Mouse (Mus musculus) c-Kit-positive CD71-positive TER-119-positive erythroid progenitor cells, embryonic 14.5 days (primary cell): ENCODE measurements around the gene Trim71.

Experiments used
- DNase-seq: peaks from one replicate; pipeline ENCODE4 v3.0.0-alpha.2; 2013; ENCODE audit warnings: low spot score

The Trim71 gene

DNA sequence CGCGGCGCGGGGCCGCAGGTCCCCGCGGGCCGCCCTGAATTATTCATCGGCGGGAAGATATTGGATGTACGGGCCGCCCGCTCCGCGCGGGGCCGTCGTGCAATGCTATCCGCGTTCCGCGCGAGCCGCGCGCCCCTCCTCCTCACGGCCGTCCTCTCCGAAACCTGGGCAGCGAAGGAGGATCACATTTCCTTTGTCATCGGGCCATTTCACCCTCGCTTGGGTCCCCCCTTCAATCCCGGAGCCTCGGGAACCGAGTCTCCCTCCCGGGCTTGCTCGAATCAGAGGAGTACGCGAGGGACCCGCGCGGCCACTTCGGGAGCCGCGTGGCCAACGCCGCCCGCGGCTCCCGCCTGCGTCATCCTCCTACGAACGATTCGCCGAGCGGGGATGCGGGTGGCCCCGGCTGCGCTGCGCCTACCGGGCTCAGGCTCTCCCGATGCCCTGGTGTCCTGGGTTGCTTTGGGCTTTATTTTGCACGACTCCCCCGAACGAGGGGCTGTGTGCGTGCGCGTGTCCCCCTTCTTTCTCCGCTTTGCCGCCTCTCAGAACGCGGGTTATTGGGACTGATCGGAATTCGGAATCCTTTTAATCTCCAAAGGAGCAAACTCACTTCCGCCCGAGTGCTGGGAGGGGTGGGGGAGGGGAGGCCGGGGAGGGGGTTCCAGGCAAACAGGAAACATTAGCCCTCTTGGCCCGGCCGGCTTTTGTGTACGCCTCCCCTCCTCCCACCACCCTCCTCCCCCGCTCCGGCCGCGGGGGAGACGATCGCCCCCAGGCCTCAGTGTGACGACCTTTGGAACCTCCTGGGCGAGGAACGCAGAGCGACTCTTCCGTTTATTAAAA is at the start of gene Trim71:
Gene Trim71 (minus strand): TSS at position 609 of the 846 bp plus-strand sequence.
- DNase-seq = no peak

DNA sequence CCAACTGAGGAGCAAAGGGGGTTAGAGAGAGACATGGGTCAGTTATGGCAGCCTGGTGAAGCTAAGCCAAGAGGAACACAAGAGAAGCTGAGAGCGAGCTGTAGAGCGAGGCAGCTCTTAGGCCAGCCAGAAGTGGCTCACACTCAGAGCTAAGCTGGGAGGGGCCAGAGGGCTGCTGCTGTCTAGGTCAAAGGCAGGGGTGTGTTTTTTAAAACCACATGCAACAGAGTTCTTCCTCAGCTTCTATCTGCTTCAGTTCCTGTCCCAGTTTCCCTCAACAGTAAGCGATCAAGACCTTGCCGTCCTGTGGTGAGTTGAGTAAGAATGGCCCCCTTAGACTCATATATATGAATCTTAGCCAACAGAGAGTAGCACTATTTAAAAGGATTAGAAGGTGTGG is 48.9 kb upstream of the Trim71 start:
- no peak for DNase-seq

DNA sequence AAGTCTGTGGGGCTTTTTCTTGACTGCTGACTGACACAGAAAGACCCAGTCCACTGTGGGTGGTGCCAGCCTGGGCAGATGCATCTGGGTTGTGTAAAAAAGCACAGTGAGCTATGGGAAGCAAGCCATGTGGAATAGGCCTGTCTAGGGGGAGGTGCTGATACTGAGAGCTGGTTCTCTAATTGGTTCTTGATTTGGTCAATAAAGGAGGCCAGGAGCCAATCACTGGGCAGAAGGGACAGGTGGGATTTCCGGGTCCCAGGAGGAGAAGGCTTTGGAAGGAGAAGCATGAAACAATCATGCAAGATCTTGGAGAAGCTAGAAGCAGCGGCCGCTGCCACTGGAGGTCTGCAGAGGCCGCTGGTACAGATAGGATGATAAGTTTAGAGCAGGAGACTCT is 48.4 kb upstream of the Trim71 start:
- DNase-seq = no peak

DNA sequence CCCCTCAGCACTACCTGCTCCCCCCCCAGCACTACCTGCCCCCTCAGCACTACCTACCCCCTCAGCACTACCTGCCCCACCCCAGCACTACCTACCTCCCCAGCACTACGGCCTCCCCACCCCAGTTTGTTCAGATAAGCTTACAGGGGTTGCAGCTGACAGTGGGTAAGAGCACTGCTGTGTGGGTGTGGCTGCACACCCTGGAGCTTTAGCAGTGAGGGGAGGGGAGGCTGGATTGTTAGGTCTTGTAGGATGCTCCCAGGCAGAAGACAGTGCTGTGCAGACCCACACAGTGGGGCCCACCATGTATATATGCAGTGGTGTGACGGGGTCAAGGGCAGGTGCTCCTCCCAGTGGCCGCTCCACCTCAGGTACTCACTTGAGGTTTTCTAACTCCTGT is 46.1 kb upstream of the Trim71 start:
- DNase-seq = no peak

DNA sequence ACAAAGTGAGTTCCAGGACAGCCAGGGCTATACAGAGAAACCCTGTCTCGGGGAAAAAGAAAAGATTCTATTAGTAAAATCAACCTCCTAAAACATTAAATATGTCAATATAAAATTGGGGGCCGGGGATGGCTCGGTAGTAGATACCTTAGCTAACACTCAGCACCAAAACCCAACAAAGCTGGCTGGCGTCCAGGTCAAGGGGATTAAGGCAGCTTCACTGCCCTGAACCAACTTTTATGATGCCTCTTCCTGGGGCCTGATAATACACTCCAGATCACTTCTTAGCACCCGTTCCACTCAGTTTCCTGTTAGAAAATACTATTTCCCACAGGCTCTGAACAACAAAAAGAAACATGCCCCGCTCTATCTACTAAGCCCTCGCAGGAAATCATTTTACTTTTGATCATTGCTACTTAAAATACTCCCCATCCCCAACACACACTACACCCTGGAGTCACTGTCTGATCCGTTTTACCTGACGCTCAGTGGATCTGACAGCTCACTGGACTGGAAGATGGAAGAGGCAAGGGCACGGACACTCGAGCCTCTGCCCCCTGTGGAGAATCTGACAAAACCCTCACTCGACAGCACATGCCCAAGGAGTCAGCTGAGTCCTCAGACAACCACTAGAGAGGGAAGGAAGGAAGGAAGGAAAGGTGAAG is 39.8 kb upstream of the Trim71 start:
- DNase-seq = no peak

DNA sequence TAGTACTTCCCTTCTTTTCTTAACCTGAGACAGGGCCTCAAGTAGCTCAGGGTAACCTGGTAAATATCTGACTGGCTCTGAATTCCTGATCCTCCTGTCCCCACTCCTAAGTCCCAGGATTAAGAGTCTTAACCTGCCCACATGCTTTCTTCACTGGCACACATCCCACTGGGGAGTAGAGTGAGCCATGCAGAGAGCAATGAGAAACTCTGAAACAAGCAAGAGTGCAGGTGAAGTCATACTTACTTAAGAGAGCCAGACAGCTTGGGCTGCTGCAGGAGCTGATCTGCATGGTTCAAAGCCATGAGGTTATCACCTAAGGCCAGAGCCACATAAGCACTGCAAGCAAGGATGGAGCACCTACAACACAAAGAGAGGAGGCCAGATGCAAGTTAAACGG is 36.9 kb upstream of the Trim71 start:
- no peak for DNase-seq

DNA sequence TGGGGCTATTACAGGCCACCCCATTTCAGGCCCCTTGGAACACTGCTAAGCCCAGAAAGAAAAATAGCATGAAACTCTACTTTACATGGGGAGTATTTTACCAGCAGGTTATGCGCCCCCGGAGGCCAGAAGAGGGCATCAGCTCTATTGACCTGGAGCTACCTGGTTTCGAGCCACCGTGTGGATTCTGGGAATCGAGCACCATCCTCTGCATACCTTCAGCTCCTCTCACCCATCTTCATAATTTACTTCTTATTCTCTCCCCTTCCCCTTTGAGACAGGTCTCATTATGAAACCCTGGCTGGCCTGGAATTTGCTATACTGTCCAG is 20.8 kb upstream of the Trim71 start:
- DNase-seq = no peak

DNA sequence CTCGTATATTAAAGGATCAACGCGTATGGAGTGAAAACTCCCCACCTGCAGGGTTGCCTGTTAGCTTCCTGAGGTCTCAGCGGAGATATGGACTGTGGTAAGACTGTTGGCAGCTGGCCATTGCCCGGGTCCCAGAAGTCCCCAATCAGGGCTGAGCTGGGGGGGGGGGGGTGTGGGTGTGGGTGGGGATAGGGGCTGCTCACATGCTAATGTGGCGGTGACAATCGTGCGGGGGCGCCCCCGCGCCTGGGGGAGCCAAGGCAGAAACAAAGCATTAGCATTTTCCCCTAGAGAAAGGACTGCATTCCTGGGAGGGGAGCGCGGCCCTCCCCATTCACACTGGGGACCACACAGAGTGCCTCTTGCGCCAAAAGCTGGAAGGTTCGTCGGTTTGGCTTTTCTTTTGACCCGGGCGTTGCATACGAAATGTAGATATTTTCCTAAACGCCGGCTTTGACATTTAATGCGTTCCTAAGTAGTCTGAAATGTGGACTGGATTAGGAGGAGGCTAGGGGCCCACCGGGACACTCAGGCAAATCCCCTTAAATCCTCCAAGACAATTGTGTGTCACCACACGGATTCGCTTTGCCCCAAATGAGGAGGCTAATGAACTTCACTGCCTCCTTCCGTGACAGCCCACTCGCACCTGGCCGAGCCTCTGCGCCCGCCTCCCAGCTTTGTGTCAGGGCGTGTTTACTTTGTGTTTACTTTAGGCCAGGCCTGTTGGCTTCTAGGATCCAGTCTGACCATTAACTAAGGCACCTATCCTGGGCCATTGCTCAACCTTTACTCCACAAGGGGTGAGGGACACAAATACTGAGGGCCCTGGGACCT is 20.2 kb upstream of the Trim71 start:
- no peak for DNase-seq

DNA sequence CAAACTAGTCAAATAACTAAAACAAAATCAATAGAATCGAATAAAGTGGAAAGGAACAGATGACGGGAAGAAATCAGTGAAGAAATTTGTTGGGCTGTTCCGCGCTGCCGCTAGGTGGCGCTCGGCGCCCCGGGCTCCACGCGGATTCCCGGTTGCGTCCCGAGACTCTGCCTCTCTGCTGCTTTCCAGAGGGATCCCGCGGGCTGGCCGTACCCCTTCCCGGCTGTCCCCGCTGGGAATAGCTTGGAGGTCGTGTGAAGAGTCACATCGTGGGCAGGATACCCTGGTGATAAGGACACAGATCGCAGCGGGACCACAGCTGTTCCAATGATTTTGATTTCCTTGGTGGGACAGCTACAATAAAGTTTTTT is 19.6 kb upstream of the Trim71 start:
- DNase-seq = peak; percentile 28

DNA sequence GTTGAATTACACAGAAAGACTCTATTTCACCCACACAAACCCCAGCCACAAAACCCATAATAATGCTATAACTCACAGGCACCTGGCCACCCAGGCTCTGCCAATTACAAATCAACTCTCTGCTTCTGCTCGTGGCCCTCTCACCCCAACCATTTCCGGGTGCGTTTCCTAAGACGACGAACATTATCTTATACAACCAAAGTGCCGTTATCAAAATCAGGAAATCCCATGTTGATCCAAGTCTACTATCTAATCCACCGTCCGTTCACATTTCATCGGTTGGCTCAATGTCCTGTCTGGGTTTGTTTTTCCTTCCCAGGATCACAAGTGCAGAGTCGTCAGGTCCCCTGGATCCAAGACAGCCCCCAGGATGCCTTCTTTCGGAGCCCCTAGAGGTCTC is 14.5 kb upstream of the Trim71 start:
- peak; percentile 21 for DNase-seq

DNA sequence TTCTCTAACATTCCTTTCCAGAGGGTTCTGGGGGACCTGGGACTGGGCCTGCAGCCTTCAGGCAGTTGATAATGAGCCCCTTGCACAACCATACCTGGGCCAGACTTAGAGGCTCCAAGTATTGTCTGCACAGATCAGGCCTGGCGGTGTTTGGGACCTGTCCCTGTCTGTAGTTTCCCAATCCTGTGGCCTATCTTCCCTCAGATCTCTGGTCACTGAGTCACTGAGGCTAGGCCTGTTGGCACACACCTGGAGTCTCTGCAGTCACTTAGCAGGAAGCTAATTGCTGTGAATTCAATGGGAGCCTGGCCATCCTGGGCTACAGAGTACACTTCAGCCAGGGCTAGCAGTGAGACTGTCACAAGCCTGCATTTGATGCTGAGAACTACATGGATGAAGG is 11.8 kb upstream of the Trim71 start:
- no peak for DNase-seq

DNA sequence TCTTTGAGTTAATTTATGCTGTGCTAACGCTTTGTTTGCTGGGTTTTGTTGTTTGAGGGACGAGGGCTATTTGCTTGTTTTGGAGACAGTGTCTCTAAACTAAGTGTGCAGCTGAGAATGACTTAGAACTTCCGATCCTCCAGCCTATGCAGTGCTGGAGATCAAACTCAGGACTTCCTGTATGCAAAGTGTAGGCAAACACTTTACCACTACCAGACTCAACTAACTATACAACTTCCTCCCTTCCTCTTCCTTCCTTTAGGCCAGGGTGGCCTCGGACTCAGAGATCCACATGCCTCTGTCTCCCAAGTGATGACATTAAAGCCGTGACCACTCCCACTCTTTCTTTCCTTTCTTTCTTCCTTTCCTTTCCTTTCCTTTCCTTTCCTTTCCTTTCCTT is 9.4 kb upstream of the Trim71 start:
- no peak for DNase-seq

DNA sequence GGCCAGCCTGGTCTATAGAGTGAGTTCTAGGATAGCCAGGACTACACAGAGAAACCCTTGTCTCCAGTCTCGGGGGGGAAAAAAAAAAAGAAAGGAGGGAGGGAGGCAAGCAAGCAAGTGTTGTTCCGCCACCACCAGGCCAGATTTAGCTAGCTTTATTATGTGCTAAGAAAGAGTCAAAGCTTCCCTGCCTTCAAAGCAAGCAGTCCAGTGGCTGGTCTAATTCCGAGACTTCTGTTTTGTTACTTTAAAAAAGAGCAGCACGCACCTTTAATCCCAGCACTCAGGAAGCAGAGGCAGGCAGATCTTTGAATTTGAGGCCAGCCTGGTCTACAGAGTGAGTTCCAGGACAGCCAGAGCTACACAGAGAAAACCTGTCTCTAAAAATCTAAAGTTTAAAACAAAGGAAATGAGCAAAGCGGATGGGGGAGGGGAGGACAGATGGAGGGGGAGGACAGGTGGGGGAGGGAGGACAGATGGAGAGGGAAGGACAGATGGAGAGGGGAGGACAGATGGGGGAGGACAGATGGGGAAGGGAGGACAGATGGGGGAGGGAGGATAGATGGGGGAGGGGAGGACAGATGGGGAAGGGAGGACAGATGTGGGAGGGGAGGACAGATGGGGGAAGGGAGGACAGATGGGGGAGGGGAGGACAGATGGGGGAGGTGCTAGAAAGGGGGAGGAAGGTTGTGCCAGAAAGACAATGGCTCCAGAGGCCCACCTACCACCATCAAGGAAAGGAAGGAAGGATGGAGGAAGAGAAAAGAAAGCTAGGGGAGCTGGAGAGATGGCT is 4.7 kb upstream of the Trim71 start:
- DNase-seq = no peak

DNA sequence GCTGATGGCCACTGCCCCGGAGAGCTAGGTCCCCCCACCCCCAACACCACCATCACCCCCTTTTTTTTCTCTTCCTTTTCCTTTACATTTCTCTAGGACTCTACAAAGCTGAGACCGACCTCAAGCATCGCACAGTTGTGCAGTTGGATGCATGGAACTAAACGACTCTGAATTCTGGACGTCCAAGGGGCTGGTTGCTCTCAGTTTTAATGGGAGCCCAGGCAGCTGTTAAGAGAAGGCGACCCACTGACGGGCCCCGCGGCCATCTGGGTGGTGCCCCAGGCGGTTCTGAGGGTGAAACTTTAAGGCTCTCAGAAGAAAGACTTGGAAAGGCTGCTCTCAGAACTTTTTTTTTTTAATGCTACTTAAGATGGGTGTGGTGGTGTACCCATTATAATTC is 498 bp upstream of the Trim71 start:
- no peak for DNase-seq

DNA sequence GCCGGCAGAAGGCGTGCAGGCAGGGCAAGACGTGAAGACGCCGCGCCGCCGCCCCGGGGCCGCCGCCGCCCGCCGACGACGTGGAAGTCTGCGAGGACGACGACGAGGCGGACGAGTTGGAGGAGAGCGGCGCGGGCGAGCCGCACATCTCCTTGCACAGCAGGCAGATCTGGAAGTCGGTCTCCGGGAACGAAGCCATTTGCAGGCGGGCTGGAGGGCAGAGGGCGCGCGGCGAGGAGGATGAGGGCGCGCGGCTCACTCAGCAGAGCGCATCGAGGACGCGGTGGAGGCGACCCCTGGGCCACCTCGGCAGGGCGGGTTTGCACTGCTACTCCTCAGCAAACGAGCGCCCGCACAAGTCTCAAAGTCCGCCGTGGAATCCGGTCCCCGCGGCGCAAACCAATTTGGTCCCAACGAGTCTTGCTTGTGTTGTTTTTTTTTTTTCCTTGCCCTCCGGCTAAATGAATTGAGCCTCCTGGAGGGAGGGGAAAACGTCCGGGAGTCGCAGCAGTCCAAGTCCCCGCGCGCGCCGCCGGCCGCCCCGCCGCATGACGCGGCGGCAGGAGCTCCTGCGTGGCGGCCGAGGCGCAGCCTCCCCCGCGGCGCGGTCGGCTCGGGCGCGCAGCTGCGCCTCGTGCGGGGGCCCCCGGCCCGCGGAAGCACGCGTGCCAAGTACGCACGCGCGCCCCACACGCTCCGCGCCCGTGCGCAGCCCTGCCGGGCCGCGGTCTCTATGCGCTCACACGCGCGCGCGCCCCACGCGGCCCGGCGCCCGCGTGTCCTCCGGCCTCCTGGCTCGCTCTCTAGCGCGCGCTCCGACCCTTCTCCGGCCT is 1.0 kb downstream of the Trim71 start:
- no peak for DNase-seq

DNA sequence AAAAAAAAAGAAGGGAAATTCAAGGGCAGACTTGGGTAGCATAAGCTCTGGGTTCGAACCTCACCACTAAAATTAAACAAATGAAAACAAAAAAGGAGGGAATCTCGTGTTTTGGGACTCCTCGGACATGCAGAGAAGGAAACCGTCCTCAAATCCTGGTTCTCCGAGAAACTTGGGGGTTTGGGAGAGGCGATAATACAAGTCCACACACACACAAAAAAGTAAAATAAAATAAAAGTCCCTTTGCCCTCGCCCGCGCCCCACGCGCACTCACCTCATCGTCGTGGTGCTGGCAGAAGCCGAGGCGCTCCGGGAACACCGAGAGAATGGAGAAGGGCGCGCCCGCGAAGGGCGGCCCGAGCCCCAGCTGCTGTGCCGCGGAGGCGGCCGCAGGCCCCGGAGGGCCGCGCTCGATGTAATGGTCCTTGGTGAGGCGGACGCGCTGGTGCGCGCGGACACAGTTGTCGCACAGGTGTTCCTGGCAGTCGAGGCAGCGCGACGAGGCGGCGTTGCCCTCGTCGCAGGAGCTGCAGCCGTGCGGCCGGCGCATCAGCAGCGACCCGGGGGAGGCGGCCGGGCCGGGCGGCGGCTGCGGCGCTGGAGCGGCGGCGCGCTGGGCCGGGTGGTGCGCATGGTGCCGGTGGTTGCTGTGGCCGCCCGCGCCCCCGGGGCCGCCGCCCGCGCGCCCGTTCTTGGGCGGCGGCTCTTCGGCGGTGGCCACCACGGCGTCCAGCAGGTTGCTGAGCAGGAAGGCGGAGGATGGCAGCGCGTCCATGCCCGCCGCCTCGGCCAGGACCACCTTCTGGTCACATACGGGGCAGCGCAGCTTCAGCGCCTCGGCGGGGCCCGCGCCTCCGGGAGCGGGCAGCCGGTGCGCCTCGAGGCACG is 1.9 kb downstream of the Trim71 start:
- DNase-seq = no peak

DNA sequence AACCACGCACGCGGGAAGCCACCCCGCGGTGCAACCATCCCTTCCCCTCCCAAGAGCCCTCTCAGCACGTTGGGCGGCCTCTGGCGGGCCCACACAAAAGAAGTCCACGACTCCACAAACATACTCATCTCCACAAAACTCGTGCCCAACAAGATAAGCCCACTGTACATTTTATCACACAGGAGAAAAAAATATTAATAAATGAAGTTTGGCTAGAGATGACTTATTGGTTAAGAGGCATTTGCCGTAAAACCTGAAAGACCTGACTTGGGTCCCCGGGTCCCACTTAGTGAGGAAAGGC is 2.5 kb downstream of the Trim71 start:
- DNase-seq = no peak

DNA sequence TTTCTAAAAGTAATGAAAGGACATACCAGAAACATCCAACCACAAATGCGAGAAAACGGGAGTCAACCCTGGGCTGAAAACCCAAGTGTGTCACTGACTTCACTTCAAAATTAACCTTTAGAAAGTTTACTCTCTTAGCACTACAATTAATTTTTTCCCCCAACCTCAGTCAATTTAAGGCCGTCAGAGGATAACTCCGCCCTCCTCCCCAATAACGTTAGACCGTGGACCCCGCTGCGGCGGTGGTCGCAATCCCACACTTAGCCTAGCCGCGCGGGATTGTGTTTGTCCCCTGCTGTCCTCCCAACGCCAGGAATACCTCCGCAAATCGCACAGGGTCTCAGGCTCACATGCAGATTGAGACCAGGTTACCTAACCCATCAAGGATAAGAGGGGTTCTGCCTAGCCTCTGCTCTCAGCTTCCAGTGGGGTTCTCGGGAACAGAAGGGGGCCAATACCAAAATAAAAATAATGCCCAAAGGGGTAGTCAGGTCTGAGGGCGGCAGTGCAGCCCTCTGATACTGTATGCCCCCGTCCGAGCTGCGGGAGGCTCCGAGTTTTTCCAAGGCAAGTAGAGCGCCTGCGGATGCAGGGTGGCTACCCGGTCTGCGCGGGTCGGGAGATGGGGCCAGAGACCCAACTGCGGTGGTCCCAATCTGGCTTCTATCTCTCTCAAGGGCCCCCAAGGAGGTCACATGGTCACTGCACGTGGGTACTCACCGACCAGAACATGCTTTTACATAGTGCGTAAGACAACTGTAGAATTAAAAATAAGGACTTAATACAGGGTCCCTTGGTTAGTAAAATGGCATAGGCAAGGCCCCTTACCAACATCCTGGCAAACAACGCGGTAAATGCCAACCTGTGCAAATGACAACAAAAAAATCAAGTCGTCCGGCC is 3.1 kb downstream of the Trim71 start:
- no peak for DNase-seq

DNA sequence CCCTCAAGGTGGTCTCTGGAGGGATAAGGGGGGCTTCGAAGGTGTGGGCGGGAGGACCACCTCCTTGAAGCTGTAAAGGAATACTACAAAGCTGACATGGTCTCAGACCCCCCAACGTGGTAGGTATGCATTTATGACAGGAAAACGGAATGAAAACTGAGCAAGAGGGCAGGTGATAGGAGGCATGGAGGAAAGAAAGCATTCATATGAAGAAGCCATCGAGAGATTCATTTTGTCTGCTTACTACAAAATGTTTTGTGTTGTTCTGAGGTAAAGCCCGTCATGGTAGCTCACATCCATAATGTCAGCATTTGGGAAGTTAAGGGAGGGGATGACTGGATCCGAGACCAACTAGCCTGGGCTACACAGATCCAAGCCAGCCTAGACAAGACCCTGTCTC is 4.0 kb downstream of the Trim71 start:
- no peak for DNase-seq
